Mouse (Mus musculus) right cerebral cortex, postnatal 14 days (tissue): ENCODE data around the gene Adam12.

Source experiments
- DNase-seq: peaks from one replicate; pipeline ENCODE4 v3.0.0; 2022

The Adam12 gene

GRCm38 (mm10) chr7:133990930-133991329 is 241.0 kb downstream of the Adam12 start:
- DNase-seq = no peak

- no peak for DNase-seq
Observed at GRCm38 (mm10) chr7:133988356-133988755, 243.6 kb downstream of the Adam12 start.

- DNase-seq = no peak
Observed at GRCm38 (mm10) chr7:133986201-133986600, 245.7 kb downstream of the Adam12 start.

DNA sequence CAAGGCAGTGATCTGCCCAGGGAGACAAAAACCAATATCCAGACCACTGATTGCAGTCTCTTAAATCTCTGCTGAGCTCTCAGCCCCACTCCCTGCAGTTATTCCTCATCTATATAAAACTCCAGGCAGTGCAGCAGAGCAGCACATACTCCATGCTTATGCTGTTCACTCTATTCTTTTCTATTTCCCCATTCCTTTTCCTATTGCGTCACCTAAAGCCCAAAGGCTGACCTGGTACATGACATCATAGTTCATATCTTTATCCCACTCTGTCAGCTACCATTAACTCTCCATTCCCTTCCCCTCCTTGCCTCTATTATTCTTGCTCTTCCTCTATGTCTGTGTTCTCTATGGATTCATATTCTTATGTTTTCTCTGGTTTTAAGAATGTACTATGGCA is 246.3 kb downstream of the Adam12 start:
- DNase-seq = no peak

GRCm38 (mm10) chr7:133976388-133977122 is 255.4 kb downstream of the Adam12 start:
- no peak for DNase-seq

- no peak for DNase-seq
Observed at GRCm38 (mm10) chr7:133971086-133971485, 260.9 kb downstream of the Adam12 start.

GRCm38 (mm10) chr7:133970407-133970806 is 261.5 kb downstream of the Adam12 start:
- no peak for DNase-seq

- no peak for DNase-seq
Observed at GRCm38 (mm10) chr7:133967906-133968305, 264.0 kb downstream of the Adam12 start.

- DNase-seq = no peak
Observed at GRCm38 (mm10) chr7:133963501-133963900, 268.4 kb downstream of the Adam12 start.

DNA sequence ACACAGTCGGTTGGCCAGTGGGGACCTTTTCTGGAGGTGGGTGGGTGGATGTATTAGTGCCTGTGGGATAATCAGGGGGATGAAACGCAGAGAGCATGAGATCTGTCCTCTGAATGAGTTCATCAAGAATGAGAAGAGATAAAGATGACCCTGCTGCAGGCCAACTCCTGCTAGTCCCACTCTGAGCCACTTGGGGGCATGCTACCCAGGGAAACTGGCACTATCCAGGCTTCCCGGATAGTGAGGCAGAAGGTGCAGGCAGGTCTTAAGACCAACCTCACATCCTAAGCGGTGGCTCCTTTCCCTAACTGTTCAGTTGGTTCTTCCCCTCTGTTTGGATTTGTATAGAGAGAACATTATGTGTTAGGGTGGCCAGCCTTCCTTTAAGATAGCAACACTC is 272.7 kb downstream of the Adam12 start:
- no peak for DNase-seq

DNA sequence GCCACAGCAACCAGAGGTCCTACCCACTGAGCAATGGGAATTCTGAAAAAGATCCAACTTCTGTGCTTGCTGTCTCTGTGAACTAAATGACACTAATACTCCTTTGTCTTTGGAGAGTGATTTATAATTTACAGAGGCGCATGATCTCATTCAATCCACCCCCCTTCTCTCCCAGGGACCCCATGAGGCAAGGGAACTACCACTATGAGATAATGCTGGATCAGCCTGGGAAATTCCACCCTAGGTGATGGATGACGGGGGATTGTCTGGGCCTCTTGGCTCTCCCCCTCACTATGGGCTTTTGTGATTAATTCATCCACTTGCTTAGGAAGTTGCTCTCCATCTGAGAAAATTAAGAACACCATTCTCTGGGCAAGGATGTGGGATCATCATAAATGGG is 274.1 kb downstream of the Adam12 start:
- DNase-seq = no peak

DNA sequence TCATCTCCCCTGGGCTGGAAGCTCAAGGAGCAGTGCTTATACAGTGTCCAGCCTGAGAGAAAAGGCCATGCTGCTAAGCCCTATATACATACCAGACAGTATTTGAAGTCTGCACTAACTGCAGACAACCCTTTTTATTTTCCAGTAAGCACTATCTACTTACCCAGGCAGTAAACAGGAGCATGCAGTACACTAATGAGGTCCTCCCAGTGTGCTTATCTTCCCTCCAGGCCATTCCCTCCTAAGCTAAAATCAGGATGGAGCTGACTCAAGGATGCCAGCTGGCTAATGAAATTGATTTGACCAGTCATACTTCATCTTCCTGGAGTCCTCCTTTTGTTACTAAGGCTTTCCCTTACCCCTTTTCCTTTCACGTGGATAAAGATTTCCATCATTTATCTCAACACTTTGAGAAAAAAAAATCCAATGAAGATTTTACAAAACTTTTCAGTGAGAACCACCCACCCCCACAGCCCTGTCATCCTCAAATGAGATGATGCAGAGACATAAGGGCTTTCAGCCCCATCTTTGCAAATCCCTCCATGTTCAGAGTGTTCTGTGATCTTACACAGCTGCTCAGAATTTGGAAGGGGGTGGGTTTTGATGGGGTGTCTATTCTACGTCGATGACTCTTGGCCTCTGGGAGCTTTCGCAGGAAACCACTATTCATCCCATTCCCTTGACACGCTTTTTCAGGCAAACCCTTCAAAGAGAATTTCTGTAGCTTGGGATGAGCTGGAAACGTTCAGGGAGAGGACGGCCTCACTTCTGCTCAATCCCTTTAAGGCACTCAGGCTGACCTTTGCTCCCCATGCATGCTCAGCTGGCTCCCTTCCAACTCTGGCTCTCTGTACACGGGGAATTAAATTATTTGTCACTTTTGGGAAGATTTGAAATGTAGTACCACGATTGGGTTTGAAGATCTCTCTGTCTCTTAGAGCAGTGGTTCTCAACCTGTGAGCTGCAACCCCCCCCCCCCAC is 277.5 kb downstream of the Adam12 start:
- no peak for DNase-seq

- DNase-seq = no peak
Observed at GRCm38 (mm10) chr7:133951777-133952545, 280.0 kb downstream of the Adam12 start.

GRCm38 (mm10) chr7:133947360-133947759 is 284.6 kb downstream of the Adam12 start:
- no peak for DNase-seq

DNA sequence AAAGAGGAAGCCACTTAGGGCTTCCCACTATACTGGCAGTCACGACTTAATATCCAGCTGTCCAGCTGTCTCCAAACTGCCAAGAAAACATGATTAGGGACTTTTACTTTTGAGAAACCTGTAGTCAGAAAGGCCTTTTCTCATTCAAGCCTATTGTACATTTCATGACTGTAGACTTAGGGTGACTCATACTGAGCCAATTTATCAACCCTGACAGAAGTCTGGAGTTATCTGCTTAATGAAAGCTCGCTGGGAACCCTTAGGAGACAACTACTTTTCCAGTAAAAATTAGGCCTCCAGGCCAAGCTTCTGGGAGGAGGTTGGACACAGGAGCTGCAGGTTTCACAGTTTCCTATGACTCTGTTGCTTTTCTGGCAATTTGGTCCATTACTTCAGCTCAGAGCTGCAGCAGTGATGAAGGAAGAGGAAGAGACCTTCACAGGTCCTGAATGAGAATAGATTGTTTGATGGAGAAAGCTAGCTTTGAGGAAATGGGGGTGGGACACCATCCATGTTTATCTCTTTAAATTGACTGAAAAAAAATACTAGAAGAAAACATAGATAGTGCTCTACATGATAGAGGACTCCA is 285.1 kb downstream of the Adam12 start:
- no peak for DNase-seq

DNA sequence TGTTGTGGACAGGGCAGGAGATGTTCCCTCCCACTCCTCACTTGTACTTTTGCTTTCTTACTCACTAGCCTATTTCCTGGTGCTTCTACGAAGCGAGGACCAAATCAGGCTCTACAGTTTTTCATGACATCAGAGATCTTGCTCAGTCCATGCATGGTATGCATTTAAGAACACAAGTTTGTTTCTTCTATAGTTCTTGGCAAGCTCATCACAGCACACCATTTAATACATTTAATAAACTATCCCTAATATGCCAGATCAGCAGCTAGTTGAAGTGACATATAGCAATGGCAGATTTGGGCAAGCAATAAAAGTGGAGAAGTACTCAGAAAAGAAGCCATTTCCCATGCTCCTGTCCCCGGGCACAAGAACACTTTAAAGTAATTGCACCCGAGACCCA is 285.8 kb downstream of the Adam12 start:
- DNase-seq = no peak

DNA sequence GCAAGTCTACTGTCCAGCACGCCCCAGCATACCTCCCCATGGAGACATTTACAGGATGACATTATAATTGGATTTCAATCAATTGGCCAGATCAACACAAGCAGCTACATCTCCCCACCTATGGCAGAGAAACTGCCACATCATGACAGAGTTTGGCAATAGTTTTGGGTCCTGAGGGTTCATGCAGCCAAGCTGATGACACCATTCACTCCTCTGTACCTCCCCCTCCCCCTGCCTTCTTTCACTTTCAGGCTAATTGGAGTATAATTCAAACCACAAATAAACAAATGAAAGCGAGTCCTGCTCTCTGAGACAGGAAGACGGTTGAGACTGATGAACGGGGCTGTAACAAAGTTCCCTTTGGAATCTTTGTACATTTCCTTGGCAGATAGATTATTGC is 291.5 kb downstream of the Adam12 start:
- DNase-seq = no peak

DNA sequence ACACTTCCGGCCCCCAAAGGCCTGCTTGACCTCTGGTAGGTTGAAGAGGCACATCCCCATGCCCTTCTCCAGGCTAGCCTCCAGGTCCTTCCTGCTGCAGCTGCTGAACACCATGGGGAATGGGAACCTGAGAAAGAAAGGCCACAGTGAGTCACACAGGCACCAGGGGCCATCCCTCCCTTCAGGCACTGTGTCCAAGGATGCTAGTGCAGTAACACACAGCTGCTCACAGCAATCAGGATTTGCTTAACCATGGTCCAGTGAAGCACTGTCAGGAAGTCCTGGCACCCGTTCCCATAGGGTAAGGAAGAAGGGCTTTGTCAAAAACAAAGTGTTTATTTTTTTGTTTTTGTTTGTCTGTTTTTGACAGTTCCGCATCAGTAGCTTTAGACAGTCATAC is 294.5 kb downstream of the Adam12 start:
- DNase-seq = no peak

- DNase-seq = no peak
Observed at GRCm38 (mm10) chr7:133936377-133936776, 295.6 kb downstream of the Adam12 start.

DNA sequence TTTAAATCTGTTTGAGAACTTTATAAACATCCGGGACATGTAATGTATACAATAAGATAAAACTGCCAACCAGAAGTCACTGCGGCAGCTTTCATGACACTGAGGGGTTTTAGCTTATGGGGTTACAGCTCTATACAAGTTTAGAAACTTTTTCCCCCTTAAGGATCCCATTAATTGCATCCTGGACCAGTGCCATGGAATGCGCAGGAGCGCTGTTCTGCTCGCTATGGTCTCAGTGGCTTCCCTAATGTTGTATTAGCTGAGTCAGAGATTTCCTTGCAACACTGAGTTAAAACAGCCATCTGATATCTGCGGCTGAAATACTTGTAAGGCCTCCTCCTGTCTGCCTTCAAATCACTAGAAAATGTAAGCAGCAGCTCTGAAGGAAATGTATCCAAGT is 298.6 kb downstream of the Adam12 start:
- DNase-seq = no peak

DNA sequence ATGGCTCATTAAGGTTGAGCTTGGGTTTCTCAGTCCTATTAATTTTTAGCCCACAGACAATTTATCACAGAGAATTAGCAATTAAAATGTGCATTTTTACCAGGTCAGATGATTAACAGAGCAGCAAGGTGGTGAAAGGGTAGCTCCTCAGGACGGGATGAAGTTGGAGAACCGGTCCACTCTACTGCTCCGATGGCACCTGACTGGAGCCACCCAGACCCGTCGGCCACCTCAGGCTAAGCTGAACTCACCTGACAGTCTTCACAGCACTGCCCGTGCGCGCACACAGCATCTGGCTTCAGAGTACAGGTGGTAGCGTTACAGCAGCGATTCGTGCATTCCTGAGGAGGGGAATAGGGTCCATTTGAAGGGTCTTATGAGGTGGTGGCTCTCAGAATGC is 300.5 kb downstream of the Adam12 start:
- DNase-seq = no peak

DNA sequence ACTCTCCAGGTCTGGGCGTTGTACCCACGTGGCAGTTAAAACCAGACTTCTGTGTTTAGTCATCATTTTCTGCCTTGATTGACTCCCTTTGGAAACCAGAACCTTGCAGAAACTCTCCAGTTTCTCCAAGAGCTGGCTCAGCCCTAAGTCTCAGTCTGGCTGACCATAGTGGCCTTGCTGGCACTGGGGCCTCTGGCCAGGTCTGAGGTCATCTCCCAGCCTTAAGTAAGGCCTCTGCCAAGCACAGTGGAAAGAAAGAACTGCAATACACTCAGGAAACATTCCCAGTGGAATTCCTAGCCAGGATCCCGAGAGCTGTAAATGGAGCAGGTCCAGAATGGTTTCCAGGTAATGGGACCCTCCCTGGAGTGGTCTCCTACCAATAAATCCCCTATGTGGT is 303.0 kb downstream of the Adam12 start:
- no peak for DNase-seq

DNA sequence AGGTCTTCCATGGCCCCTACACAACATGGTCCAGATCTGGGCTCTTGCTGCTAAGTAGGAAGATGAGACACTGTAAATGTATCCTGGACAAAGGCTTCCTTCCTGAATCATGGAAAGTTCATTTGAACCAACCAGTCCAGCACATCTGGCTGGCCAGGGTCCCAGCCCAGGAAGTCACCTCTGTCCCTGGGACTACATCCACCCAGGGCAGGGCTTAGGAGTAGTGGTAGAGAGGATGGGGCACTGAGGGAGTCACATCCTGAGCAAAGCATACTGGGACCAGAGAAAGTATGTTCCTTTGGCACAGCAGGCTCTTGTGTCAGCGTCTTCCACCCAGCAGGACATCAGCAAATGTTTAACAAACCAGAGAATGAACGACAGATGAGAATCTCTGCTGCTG is 306.2 kb downstream of the Adam12 start:
- DNase-seq = no peak
